Mouse (Mus musculus) midbrain, embryonic 14.5 days (tissue): ENCODE measurements around the gene Pfdn6. TPM values are rescaled to one million over a fixed set of nuclear protein-coding genes. Genes with fewer than 3 reads are reported as not detected.
"Not testable (repeated sequence)": the region's sequence is repeated elsewhere in the genome, so short reads cannot be mapped to it uniquely, and the experiment has no call there.

ENCODE experiments used
- ATAC-seq: fragments of 200-750 bp; cut with Nextera tagmentation; 2 replicates; pipeline ENCODE4 v1.8.0; 2017; ENCODE audit warnings: moderate number of reproducible peaks, moderate library complexity; ENCODE audit not compliant: low FRiP score, low TSS enrichment
- DNase-seq: peaks from one replicate; pipeline ENCODE4 v3.0.0-alpha.2; 2015
- H3K27ac ChIP-seq: fragments of 300-500 bp; sonication (generic); replicated peaks from 2 replicates; pipeline ENCODE4 v1.5.1; 2014; ENCODE audit warnings: mild to moderate bottlenecking, low read depth, low read length, moderate library complexity
- H3K27me3 ChIP-seq: fragments of 300-500 bp; sonication (generic); 2 replicates; pipeline ENCODE4 v1.6.1; 2014; ENCODE audit warnings: low read length, control low read depth, mixed read lengths; ENCODE audit not compliant: control insufficient read depth, insufficient read depth
- H3K36me3 ChIP-seq: fragments of 300-500 bp; sonication (generic); 2 replicates; pipeline ENCODE4 v1.6.1; 2014; ENCODE audit warnings: low read length, control low read depth; ENCODE audit not compliant: control insufficient read depth, insufficient read depth
- H3K4me1 ChIP-seq: fragments of 300-500 bp; sonication (generic); 2 replicates; pipeline ENCODE4 v1.6.1; 2014; ENCODE audit warnings: mild to moderate bottlenecking, antibody characterized with exemption, low read length, control low read depth; ENCODE audit not compliant: control insufficient read depth, insufficient read depth
- H3K4me2 ChIP-seq: fragments of 300-500 bp; sonication (generic); 2 replicates; pipeline ENCODE4 v1.6.1; 2014; ENCODE audit warnings: mild to moderate bottlenecking, low read length, moderate library complexity
- H3K4me3 ChIP-seq: fragments of 300-500 bp; sonication (generic); replicated peaks from 2 replicates; pipeline ENCODE4 v1.5.1; 2014; ENCODE audit warnings: low read depth, low read length
- H3K9ac ChIP-seq: fragments of 300-500 bp; sonication (generic); replicated peaks from 2 replicates; pipeline ENCODE4 v1.6.1; 2014; ENCODE audit warnings: mild to moderate bottlenecking, low read length, moderate library complexity
- H3K9me3 ChIP-seq: fragments of 300-500 bp; sonication (generic); 2 replicates; pipeline ENCODE4 v1.6.1; 2016; ENCODE audit warnings: low read length, control low read depth, mixed read lengths; ENCODE audit not compliant: control insufficient read depth
- WGBS: fragments of 180-500 bp; shearing (Covaris S2); extraction: QIAGEN DNeasy Blood & Tissue Kit; methylation state at CpG from one replicate; pipeline ENCODE4 v1.1.7; 2014; 5-methylcytosine and 5-hydroxymethylcytosine counted together
- polyA plus RNA-seq: library from polyadenylated mRNA; unstranded; fragments of >200 nt; fragmentation: Nextera tagmentation; extraction: Ambion mirVana; gene quantifications from 2 replicates; pipeline ENCODE4 v1.2.1, GENCODE M21; 2014

Gene Pfdn6
- polyA plus RNA-seq, 1 experiment from 2014 or later: 167 TPM

- not testable (repeated sequence) for H3K27ac ChIP-seq
- peak overlapping the region; percentile 52; the same call in 1 of the 2 replicates for H3K4me3 ChIP-seq
Measured at GRCm38 (mm10) chr17:33952015-33952414, 11.9 kb upstream of the Pfdn6 start.

GRCm38 (mm10) chr17:33951021-33951946, 11.1 kb upstream of the Pfdn6 start, which contains the start of gene B3galt4:
TSS of gene B3galt4 (minus strand) at chr17:33951488.
- peaks cover 56% of the 10 kb centered on the region for H3K36me3 ChIP-seq
- H3K4me3 ChIP-seq: peak within 1 kb of the TSS; percentile 52
- ATAC-seq (peak; percentile 70), DNase-seq (peak; percentile 92)
- no peaks in the 10 kb centered on the region for H3K9me3 ChIP-seq
- peaks cover 28% of the 10 kb centered on the region for H3K4me1 ChIP-seq
- H3K9ac ChIP-seq: peak within 1 kb of the TSS; percentile 71
- 1% methylated on average over 45 of the region's 45 CpGs for WGBS
- peak within 1 kb of the TSS; percentile 90 for H3K27ac ChIP-seq
- peak within 1 kb of the TSS; percentile 96 for H3K4me2 ChIP-seq
- H3K27me3 ChIP-seq: no peaks in the 10 kb centered on the region

More at GRCm38 (mm10) chr17:33952015-33952414, 11.9 kb upstream of the Pfdn6 start:
- not testable (repeated sequence) for ATAC-seq, H3K27me3 ChIP-seq, H3K9me3 ChIP-seq, DNase-seq, H3K9ac ChIP-seq
- Histone ChIP-seq H3K4me2 (peak overlapping the region; percentile 96), H3K4me1 (peaks cover 34% of the 10 kb centered on the region), H3K36me3 (peaks cover 50% of the 10 kb centered on the region)
- WGBS: 74% methylated on average over 13 of the region's 13 CpGs

GRCm38 (mm10) chr17:33950131-33950625, 10.0 kb upstream of the Pfdn6 start:
- DNase-seq (no peak), ATAC-seq (no peak)
- H3K27ac ChIP-seq: peak overlapping the region; percentile 90
- H3K4me1 ChIP-seq: peaks cover 28% of the 10 kb centered on the region
- peak overlapping the region; percentile 71 for H3K9ac ChIP-seq
- H3K4me2 ChIP-seq: peak overlapping the region; percentile 96
- peak overlapping the region; percentile 52 for H3K4me3 ChIP-seq
- H3K36me3 ChIP-seq: peaks cover 67% of the 10 kb centered on the region
- H3K27me3 ChIP-seq: no peaks in the 10 kb centered on the region
- H3K9me3 ChIP-seq: no peaks in the 10 kb centered on the region
- 77% methylated on average over 10 of the region's 10 CpGs for whole genome bisulfite sequencing

- Histone ChIP-seq H3K4me3 (no peak overlapping the region), H3K4me1 (peaks cover 21% of the 10 kb centered on the region), H3K27me3 (no peaks in the 10 kb centered on the region), H3K27ac (no peak overlapping the region), H3K9me3 (no peaks in the 10 kb centered on the region), H3K9ac (no peak overlapping the region), H3K36me3 (peaks cover 76% of the 10 kb centered on the region), H3K4me2 (no peak overlapping the region)
- 91% methylated on average over 19 of the region's 19 CpGs for WGBS
- ATAC-seq (no peak), DNase-seq (no peak)
Measured at GRCm38 (mm10) chr17:33948905-33949537, 8.9 kb upstream of the Pfdn6 start.

GRCm38 (mm10) chr17:33948090-33948904, 8.2 kb upstream of the Pfdn6 start:
- H3K4me2 ChIP-seq: no peak overlapping the region
- H3K4me1 ChIP-seq: peaks cover 19% of the 10 kb centered on the region
- H3K9me3 ChIP-seq: no peaks in the 10 kb centered on the region
- H3K27ac ChIP-seq: no peak overlapping the region
- no peaks in the 10 kb centered on the region for H3K27me3 ChIP-seq
- no peak overlapping the region for H3K9ac ChIP-seq
- DNase-seq: no peak
- ATAC-seq: no peak
- H3K36me3 ChIP-seq: peaks cover 77% of the 10 kb centered on the region
- H3K4me3 ChIP-seq: no peak overlapping the region
- 91% methylated on average over 22 of the region's 22 CpGs for WGBS

GRCm38 (mm10) chr17:33947430-33948089, 7.4 kb upstream of the Pfdn6 start:
- WGBS: 94% methylated on average over 10 of the region's 10 CpGs
- ATAC-seq (no peak), DNase-seq (no peak)
- no peak overlapping the region for H3K4me3 ChIP-seq
- H3K27ac ChIP-seq: no peak overlapping the region
- no peak overlapping the region for H3K9ac ChIP-seq
- H3K4me2 ChIP-seq: no peak overlapping the region
- no peaks in the 10 kb centered on the region for H3K9me3 ChIP-seq
- H3K4me1 ChIP-seq: peaks cover 19% of the 10 kb centered on the region
- no peaks in the 10 kb centered on the region for H3K27me3 ChIP-seq
- H3K36me3 ChIP-seq: peaks cover 70% of the 10 kb centered on the region

GRCm38 (mm10) chr17:33943454-33943853, 3.3 kb upstream of the Pfdn6 start:
- H3K9me3 ChIP-seq: no peaks in the 10 kb centered on the region
- DNase-seq (no peak), ATAC-seq (no peak)
- H3K27ac ChIP-seq: no peak overlapping the region
- WGBS: 95% methylated on average over 15 of the region's 15 CpGs
- H3K27me3 ChIP-seq: no peaks in the 10 kb centered on the region
- peaks cover 16% of the 10 kb centered on the region for H3K4me1 ChIP-seq
- no peak overlapping the region for H3K9ac ChIP-seq
- H3K4me2 ChIP-seq: no peak overlapping the region
- no peak overlapping the region for H3K4me3 ChIP-seq
- H3K36me3 ChIP-seq: peaks cover 58% of the 10 kb centered on the region

- peak overlapping the region; percentile 58 for H3K9ac ChIP-seq
- no peaks in the 10 kb centered on the region for H3K27me3 ChIP-seq
- peak overlapping the region; percentile 95 for H3K4me2 ChIP-seq
- peaks cover 59% of the 10 kb centered on the region for H3K36me3 ChIP-seq
- H3K27ac ChIP-seq: no peak overlapping the region
- DNase-seq (no peak), ATAC-seq (no peak)
- 63% methylated on average over 19 of the region's 19 CpGs for WGBS
- H3K9me3 ChIP-seq: no peaks in the 10 kb centered on the region
- H3K4me3 ChIP-seq: peak overlapping the region; percentile 67
- H3K4me1 ChIP-seq: peaks cover 16% of the 10 kb centered on the region
Measured at GRCm38 (mm10) chr17:33941381-33941780, 1.2 kb upstream of the Pfdn6 start.
